Mouse (Mus musculus) c-Kit-positive CD71-positive TER-119-negative erythroid progenitor cells, embryonic 14.5 days (primary cell): ENCODE results near the gene C130050O18Rik.
A peak's percentile ranks its signal among the peaks of the same experiment; 100 is the strongest.

Source experiments
- DNase-seq: peaks from one replicate; pipeline ENCODE4 v3.0.0-alpha.2; 2013; ENCODE audit warnings: low read depth

Gene C130050O18Rik

DNA sequence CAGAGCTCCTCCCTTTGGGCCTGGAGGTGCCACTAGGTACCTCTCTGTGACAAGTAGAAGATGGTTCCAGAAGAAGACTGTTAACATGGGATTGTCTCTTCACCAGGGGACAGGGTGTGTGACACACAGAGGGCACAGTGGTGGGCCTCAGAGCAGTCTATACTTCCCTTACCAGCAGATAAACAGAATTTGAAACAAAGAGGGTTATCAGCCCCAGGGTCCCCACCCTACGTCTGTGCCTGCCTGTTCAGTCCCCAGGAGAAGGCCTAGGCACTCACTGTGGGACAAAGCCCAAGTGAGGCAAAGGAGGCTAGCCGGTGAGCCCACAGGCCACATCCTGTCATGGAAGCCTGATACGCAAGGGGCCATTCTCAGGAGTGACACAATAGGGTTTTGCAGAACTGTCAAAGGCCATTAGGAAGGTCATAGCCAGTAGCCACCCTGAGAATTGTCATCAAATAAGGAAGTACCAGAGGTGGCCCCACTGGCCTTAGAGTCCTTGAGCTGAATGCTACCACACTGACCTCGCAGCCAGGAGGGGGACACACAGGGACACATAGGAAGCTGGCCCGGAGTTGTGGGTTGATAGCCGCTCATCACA, at the start of gene C130050O18Rik:
Gene C130050O18Rik, plus strand, starts transcription at position 480 of the 601 bp plus-strand sequence.
- no peak for DNase-seq

DNA sequence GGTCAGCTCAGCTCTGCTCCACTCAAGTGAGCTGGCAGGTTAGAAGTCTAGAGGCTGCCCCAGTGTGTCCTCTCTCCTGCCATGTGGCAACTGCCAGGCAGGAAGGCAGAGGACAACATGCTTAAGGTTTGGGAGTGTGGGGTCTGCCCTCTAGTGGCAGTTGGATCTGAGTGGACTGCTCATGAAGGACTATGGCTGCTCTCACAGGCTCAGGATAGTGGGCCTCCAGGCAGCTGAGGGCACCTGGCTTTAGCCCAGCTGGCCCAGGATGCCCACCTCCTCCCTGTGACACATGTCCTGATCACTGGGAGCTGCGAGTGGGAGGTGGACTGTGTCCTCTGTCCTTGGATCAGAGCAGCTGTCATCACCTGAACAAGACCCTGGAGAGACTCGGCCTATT, 46.4 kb upstream of the C130050O18Rik start:
- no peak for DNase-seq

DNA sequence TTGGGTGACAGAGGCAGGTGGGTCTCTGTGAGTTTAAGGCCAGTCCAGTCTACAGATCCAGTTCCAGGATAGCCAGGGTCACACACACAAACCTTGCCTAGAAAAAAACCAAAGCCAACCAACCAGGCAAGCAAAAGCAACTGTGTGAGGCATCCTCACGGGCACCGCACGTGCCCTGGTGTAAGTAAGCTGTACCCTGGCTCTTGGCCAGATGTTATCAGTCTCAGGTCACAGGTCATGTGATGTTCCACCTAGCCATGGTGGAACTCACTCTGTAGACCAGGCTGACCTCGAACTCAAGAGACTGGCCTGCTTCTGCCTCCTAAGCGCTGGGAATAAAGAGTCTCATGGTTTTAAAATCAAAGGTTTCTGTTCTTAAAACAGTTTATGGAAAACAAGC, 45.8 kb upstream of the C130050O18Rik start:
- no peak for DNase-seq

DNA sequence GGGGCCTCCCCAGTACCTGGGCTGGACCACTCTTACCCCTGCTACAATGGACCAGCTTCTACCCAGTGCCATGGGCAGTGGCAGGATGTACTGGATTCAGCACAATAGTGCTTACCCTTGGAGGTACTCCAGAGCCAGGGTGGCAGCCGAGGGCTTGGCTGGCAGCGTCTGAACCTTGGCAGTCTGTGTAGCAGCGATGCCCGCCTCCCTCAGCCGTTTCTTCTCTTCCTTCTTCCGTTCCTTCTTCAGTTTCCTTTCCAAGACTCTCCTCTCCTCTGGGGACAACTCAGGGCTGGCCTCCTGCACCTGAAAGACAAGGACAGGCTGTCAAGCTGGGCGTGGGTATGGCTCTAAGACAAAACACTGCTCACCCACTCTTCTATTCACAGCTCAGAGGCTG, 41.2 kb upstream of the C130050O18Rik start:
- no peak for DNase-seq

DNA sequence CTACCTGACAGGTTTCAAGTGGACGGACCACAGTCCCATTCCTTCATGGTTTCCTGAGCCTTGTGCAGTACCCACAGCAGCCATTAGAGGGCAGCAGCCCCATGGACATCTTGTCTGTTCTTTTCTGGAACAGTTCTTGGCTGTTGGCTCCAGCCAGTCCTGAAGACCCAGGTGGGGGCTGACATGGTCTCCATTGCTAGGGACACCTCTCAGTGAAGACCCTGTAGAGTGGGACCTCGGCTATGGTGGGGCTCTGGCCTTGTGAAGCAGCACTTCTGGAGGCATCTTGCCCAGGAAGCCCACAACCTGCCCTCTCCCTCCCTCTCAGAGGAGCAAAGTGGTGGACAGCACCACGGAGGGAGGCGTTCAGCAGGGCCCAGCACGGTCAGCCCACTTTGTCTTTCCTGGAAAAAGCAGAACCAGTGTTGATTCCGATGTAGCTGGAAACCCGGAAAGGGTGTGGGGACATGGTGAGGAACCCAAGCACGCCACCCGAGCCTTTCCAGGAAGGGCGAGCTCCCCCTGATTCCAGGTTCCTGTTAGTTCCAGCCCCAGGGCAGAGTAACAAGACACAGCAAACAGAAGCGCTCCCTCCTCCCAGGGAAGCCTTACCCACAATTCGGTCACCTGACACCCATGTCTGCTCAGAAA, 40.7 kb upstream of the C130050O18Rik start:
- peak; percentile 78 for DNase-seq

DNA sequence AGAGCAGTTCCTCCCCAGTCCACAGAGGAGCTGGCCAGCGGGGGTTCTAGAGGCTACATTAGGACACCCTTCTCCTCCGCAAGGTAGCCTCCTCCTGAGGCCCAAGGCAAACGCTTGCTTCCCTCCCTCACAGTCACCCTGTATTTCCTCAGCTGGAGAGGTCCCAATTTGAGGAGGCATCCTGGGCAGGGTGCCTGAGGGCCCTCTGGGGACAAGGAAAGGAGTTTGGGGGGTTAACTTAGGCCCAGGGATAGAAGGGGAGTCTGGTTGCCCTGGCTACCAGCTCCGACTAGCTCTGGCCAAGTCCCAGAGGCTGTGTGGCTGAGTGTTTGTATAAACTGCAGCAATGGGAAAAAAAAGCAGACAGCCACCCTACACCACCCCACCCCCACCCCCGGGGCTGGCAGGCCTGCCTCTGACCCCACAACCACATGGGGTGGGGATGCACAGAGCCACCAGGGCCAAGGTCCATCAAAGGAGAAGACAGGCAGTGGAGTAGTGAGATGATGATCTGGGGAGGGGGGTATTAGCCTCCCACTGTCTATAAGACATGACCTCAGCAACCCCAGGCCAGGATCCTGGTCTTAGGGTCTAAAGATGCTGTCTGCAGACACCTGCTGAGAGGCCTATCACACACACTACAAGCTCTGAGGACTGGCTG, 40.0 kb upstream of the C130050O18Rik start:
- no peak for DNase-seq

DNA sequence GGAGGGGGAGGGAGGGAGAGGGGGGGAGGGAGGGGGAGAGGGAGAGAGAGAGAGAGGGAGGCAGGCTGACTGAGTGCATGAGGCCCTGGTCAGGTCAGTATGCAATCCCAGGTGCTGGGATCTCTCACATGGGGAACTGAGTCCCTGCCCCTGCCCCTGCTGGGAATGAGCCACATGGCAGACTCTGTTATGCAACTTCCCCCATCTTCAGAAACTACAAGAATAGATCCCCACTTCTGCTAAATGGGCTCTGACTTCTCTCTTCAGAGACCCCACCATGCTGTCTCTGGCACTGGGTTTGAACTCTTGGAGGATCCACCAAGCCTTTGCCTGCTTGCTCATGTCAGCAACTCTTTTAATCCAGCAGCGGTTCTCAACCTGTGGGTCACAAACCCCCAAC, 39.3 kb upstream of the C130050O18Rik start:
- DNase-seq: no peak

DNA sequence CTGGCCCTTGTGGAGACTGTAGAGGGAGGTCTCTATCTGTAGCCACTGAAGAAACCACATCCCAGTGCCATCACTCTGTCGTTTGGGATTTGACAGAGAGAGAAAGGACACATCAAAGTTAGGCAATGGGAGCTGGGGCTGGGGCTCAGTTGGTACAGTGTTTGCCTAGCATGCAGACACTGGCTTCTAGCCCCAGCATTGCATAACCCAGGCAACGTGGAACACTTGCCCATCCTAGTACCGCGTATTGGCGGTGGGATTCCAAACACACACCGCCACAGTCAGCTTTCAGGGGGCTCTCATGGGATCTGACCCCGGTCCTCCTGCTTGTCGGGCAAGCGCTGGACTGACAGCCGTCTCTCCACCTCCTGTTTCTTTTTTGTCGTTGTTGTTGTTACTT, 38.6 kb upstream of the C130050O18Rik start:
- no peak for DNase-seq

DNA sequence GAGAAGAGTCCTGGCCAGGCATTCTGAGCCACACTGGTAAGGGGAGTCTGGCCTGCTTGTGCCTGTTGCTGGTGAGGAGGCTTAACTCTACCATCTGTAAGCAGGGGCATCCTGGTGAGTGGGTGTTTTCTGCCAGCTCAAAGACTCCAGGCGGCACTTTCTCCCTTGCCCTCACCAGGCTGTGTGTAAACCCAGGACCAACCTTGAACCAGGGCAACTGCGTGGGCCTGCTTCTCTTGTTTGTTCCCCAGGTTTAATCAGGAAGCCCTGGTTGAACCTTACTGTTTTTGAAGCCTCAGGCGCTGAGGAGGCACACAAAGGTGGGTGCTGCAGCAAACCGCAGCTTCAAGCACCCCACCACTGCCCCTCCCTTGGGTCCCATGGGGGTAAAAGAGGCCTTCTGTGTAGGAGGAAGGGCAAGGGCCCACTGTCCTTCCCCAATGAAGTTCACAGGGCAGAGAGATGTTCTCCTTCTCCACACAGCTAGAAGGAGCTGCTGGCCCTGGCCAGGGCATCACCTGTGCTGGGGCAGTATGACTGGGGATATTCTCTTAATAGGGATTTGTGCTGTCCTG, 37.1 kb upstream of the C130050O18Rik start:
- DNase-seq: no peak

DNA sequence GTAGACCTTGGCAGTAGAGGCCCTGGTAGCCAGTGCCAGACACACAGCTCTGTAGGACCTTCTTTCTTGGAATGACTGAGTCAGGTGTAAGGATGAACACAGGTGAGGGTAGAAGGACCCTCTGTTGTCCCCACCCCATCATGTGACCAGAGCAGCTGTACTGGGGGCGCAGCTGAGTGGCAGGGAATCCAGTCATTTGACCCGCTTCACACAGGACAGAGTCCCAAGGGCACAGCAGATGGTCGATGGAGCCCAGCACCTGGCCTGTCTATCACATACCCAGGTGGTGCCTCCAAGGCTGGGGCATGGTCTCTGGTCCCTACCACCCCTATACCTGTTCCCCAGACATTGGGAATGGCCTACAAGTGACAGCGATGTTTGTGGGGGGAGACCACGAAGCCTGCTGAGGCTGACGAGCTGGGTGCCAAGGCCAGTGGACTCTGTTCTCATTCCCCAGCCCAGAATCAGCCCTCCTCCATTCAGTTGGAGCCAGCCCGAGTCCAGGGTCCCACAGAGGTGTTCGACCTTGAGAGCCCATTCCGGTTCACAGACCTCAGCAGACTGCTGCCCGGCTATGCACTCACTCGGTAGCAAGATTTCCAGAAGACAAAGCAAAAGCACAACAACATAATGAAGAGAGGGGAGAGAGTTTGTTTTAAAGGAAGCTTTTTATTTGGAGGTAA, 36.3 kb upstream of the C130050O18Rik start:
- DNase-seq: no peak

DNA sequence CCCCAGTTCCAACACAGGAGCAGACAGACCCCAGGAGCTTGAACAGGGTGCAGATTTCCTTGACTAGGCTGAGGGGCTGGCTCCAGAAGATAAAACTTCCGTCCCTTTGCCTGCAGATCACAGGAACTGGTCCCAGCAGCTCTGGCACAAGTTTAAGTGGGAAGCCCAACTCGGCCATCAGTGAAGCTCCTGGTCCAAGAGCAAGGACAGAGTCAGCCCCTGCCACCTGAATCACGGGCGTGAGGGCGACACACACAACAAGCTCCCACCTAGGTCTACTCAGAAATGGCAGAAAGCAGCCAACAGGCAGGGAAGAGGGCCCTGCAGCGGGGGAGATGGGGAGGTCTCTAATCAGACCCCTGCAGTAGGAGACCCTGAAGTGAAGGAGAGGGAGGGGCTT, 34.7 kb upstream of the C130050O18Rik start:
- no peak for DNase-seq

DNA sequence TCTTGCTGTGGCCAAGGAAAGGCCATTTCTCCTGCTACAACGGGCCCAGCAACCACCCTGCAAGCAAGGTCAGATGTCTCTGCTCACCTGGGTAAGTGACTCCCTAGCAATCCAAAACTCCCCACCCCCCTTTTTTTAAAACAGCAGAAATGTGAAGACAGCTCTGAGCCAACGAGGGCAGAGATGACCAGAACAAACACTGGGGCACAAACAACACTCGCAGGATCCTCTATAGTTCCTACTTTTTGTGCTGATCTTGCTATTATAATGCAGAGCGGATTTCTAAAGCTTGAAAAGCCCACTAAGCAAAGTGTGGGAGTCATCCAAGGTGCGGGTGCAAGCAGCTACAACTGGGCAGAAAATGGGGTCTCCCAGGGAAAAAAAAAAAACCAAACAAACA, 34.0 kb upstream of the C130050O18Rik start:
- no peak for DNase-seq

DNA sequence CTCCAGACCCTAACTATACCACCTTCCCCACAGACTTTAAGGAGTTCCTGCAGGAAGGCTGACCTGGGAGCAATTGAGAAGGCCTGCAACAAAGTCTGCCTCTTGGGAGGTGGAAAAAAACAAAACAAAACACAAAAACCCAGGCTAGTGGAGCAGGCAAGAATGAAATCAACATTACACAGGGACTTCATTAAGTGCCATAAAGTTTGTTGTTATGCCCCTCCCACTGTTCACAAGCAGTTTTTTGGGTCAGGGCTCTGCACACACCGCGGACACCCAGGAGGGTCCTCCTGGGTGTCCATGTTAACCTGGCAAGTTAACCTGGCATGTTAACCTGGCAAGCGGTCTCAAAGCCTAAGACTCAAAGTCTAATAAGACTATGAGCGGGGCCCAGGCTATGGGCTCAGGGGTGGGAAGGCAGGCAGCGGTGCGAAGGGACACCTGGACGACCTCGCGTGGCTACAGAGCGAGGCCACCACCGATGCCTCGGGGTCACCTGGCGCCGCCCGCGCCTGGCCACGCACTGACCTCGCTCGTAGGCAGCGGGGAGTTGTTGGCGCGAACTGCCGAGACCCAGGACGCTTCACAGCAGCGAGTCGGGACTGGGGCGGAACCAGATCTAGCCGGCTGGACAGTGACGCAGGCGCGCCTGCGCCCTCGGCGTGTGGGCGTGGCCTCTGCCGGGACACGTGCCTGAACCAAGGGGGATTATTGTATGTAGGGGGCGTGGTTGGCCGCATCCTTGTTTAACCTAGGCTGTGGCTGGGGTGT, 33.3 kb upstream of the C130050O18Rik start:
- peak; percentile 86 for DNase-seq

DNA sequence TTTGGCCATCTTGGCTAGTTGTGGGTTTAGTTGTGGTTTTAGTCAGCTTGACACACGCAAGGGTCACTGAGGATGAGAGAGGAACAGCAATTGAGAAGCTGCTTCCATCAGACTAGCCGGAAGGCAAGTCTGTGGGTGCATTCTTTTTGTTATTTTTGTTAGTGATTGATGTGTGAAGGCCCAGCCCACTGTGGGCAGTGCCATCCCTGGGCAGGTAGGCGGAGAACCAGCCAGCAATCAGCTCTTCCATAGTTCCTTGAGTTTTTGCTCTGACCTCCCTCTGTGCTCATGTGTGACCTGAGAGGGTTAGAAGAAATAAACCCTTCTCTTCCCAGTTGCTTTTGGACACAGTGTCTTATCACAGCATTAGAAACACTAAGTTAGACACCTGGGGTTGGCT, 32.0 kb upstream of the C130050O18Rik start:
- no peak for DNase-seq

DNA sequence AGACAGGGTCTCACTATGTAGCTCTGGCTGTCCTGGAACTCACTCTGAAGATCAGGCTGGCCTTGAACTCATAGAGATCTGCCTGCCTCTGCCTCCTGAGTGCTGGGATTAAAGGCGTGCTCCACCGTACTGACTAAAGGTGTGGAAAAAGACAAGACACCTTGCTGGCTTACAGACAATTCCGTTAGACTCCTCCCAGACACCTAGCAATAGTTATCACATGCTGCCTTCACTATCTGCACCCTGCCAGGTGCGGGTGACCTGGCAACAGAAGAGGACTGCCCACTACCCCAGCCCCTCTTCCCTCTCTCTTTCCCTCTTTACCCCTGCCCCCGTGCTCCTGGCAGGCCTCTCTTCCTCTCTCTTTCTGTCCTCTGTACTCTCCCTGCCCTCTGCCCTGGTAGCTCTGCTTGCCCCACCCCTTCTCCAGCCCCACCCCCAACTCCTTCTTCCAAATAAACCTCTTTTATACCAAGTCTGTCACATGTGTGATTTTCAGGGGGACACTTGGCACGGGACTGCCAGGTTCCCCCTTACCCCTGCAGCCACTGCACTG, 31.1 kb upstream of the C130050O18Rik start:
- no peak for DNase-seq

DNA sequence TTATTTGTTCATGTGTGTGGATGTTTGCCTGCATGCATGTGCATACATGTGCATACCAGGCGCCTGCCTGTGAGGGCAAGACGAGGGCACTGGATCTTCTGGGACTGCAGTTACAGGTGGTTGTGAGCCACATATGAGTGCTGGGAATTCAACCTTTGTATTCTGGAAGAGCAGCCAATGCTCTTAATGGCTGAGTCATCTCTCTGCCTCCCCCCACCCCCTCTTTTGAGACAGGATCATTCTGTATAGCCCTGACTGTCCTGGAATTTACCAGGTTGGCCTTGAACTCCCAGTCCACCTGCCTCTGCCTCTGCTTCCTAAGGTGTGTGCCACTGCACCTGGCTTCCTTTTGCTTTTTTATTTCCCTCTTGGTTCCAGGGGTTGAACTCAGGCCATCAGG, 30.2 kb upstream of the C130050O18Rik start:
- DNase-seq: no peak

DNA sequence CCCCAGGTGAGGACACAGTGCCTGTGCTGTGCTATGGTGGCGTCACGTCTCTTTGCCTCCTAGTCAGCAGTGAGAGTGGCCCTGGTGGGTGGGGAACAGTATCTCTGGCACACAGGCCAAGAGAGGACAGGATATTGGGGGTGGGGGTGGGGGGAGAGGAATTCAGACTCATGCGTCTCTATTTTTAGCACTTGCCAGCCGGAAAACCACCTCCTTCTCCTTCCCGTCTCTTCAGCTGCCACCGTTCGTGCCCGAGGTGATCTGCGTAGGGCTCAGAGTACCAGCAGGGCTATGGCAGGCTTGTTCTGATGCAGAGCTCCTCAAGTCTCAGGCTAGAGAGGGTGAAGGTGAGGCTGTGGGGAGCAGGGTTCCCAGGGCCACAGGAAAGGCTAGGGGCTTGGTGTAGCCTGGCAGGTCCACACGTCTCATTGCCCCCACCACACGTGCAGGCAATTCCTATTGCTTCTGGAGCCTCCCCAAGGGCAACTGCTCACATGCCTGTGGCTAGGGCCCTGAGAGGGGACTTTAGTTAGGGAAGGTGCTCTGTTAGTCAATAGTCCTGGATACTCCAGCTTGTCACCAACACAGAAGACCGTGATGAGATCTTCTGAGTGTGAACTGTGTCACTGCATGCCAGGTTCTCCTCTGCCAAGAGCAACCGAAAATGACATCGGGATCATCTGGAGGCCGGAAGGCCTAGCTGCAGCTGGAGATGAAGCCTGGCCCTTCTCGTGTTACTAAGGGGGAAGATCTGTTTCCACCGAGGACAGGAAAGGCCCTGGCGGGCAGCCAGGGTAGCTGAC, 27.4 kb upstream of the C130050O18Rik start, which contains the start of gene Gpr146:
Gene Gpr146, plus strand, starts transcription at position 230 of the 803 bp plus-strand sequence.
- no peak for DNase-seq

DNA sequence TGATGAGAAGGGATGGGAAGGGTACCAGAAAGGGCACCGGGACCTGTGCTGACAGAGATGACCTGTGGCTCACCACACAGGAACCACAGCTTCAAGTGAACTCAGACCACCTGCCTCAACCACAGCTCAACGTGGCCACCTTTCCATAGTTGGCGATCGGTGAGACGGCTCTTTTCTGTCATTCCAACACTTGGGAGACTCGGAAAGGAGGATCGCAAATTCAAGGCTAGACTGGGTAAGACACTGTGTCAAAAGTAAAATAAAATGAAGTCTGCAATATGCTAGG, 26.9 kb upstream of the C130050O18Rik start:
- DNase-seq: no peak

DNA sequence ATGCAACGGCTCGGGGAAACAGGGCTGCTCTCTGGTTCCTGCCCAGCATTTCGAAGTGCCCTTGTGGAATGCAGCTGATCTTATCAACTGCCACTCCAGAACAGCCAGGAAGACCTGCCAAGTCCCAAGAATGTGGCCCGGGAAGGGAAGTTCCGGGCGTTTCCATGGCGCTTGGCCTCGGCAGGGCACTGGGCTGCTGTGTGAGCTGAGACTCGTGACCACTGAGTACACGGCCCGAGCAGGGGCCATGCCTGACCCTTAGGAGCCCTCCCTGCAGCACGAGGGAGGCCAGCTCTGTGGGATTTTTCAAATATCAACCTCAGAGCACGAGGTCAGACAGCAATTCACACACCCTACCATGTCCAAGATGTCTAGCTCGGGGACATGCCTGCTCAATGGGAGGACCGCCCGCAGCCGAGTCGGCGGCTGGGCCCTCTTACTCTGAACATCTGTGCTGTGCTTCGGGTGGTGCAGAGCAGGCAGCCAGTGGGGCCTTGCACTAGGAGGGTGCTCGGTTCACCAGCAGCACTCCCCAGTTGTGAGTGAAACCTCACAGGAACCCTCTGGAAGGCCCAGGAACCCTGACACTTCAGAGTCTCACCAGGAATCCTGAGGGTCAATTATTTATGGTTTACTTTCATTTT, 26.0 kb upstream of the C130050O18Rik start:
- no peak for DNase-seq

DNA sequence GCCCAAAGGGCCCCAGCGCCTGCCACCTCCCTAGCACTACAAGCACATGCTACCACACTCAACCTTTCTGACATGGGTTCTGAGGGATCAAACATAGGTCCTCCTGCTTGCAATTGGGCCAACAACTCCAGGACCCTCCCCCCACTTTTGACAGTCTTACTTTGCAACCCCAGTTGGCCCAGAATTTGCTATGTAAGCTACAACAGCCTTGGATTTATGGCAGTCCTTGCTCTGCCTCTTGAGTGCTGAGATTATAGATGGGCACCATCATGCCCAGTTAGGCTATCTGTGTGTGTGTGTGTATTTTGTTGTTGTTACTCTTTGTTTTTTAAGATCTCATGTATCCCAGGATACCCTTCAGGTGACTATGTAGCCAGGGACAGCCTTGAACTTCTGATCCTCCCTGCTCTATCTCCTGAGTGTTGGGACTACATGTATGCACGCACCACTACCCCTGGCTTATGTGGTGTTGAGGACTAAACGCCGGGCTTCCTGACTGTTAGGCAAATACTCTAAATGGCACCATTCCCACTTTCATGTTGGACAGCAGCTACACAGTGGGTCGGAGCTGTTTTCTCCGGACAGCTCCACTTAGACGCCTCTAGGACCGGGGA, 25.2 kb upstream of the C130050O18Rik start:
- DNase-seq: no peak
